Mouse (Mus musculus) frontal cortex, adult 2 months (tissue): ENCODE results near the gene Pim1. TPM values are rescaled to one million over a fixed set of nuclear protein-coding genes. Genes with fewer than 3 reads are reported as not detected.

ENCODE experiments used
- DNase-seq, 2 experiments: peaks; one replicate each; pipeline ENCODE4 v3.0.0; 2022; ENCODE audit warnings: low spot score in 1 of 2; ENCODE audit errors: extremely low spot score in 1 of 2
- polyA plus RNA-seq: library from polyadenylated mRNA; depleted of rRNA; stranded (reverse); fragments of >200 nt; gene quantifications from 2 replicates; pipeline ENCODE4 v1.2.3, GENCODE M21; 2012

Pim1 gene
- polyA plus RNA-seq, 1 experiment = 3.2 TPM

DNA sequence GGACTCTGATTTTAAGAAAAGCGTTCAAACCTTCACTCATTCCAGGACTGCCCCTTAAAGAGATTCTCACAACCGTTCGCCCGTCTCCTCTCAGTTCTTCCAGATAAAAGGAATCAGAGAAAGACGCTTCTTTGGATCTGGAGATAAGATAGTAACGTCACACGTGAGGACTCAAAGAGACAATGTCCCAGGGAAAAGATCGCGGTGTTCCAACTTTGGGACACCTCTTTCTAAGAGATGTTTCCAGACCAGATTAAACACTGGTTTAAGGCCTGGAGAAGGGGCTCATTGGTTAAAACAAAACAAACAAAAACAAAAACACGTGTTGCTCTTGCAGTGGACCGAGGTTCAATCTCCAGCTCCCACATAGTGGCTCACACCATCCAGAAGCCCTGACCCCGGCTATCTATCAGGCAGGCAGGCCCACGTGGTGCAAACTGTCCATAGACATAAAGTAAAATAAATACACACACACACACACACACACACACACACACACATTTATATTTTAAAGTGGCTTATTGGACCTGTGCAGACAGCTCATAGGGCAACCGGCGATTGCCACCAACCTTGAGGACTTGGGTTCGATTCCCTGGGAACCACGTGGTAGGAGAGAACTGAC, 25.9 kb upstream of the Pim1 start:
- no peak for DNase-seq

GRCm38 (mm10) chr17:29465405-29466010, 25.0 kb upstream of the Pim1 start:
- no peak for DNase-seq

GRCm38 (mm10) chr17:29467030-29467429, 23.5 kb upstream of the Pim1 start:
- no peak for DNase-seq

GRCm38 (mm10) chr17:29473466-29473865, 17.1 kb upstream of the Pim1 start:
- no peak for DNase-seq

GRCm38 (mm10) chr17:29474036-29474435, 16.5 kb upstream of the Pim1 start:
- DNase-seq = no peak

DNA sequence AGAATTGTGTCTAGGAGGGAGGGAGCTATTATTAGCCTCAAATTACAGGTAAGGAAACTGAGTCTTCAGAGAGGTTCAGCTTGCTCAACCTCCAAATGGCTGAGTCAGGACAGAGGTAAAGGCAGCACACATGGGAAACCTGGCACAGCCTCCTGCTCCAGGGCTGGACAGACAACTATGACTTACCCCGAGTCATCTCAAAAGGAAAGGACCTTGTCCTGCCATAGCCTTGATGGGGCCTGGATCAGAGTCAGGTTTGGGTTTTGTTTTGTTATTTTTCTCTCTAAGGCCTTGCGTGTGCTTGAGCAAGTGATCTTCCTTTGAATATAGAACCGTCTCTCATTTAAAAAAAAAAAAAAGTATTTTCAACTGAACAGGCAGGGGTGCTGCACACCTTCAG, 15.4 kb upstream of the Pim1 start:
- no peak for DNase-seq

DNA sequence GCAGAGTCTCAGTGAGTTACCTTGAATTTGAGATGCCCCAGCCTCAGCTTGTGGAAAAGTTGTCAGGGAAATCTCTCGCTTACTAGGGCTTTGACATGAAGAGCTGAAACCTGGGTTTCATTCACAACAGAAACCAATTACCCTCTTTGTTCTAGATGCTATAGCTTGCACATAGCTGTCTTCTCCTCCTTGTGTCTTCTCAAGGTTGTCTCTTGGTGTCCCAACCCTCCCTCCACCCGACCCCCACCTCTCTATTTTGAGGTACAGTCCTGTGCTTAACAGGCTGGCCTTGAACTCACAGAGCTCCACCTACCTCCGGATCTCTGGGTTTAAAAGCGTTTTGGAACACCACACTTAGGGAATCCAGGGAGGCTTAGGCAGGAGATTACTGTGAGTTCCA, 14.1 kb upstream of the Pim1 start:
- no peak for DNase-seq

- DNase-seq = no peak
Observed at GRCm38 (mm10) chr17:29477357-29477756, 13.2 kb upstream of the Pim1 start.

- DNase-seq = no peak
Observed at GRCm38 (mm10) chr17:29478271-29478670, 12.3 kb upstream of the Pim1 start.

- DNase-seq = no peak
Observed at GRCm38 (mm10) chr17:29480256-29480655, 10.3 kb upstream of the Pim1 start.

DNA sequence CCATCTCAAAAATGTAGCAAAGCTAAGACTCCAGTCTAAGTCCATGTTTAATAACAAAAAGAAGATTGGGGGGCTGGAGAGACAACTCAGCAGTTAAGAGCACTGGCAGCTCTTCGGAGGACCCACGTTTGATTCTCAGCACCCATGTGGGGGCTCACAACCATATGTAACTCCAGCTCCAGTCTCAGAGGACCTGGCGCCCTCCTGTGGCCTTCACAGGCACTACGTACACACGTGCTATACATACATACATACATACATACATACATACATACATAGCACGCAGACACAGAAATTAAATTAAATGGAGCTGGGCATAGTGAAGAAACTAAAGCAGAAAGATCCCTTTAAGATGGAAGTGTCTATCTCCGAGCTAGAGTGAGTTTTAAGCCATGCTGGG, 7.9 kb upstream of the Pim1 start:
- no peak for DNase-seq

GRCm38 (mm10) chr17:29483282-29483681, 7.3 kb upstream of the Pim1 start:
- no peak for DNase-seq

DNA sequence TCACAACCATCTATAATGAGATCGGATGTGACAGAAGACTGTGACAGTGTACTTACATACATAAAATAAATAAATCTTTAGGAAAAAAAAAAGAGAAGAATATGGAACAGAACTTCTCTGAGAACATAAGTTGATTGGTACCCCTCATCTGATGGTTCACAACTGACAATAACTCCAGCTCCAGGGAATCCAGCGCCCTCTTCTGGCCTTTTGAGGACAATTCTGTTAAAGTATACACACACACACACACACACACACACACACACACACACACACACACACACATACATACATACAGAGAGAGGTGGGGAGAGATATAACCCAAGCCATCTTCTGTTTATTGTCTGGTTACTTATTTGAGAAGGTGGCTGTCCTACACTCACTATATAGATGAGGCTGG, 6.1 kb upstream of the Pim1 start:
- DNase-seq = no peak

GRCm38 (mm10) chr17:29485336-29486233, 5.0 kb upstream of the Pim1 start:
- no peak for DNase-seq

GRCm38 (mm10) chr17:29488257-29488977, 2.1 kb upstream of the Pim1 start:
- DNase-seq = no peak

- no peak for DNase-seq
Observed at GRCm38 (mm10) chr17:29488978-29489970, 1.3 kb upstream of the Pim1 start.

GRCm38 (mm10) chr17:29489971-29490712, 411 bp upstream of the Pim1 start:
- DNase-seq = peak; percentile 89 to 92

DNA sequence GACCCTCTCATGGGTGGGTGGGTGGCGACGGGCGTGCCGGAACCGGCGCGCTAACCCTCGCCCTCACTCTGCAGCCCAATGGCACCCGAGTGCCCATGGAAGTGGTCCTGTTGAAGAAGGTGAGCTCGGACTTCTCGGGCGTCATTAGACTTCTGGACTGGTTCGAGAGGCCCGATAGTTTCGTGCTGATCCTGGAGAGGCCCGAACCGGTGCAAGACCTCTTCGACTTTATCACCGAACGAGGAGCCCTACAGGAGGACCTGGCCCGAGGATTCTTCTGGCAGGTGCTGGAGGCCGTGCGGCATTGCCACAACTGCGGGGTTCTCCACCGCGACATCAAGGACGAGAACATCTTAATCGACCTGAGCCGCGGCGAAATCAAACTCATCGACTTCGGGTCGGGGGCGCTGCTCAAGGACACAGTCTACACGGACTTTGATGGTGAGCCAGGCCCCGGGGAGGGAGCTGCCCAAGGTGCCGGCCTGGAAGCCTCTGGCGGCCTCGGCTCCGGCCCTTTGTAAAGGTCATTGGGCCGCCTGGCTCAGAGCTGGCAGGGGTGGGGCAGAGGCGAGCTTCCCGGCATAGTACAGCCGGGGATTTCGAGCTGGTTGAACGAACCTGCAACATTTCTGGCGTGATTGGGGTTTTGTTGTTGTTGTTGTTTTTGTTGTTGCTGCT, 1.2 kb downstream of the Pim1 start:
- no peak for DNase-seq
